Mouse (Mus musculus) embryonic facial prominence, embryonic 12.5 days (tissue): ENCODE data around the gene Sirt2. TPM values are rescaled to one million over a fixed set of nuclear protein-coding genes. Genes with fewer than 3 reads are reported as not detected.

Experiments
- ATAC-seq: fragments of 200-750 bp; cut with Nextera tagmentation; 2 replicates; pipeline ENCODE4 v1.8.0; 2017; ENCODE audit not compliant: insufficient number of reproducible peaks, insufficient read depth, low FRiP score, low TSS enrichment
- H3K27ac ChIP-seq: fragments of 300-500 bp; sonication (generic); 2 replicates; pipeline ENCODE4 v1.5.1; 2016; ENCODE audit warnings: mild to moderate bottlenecking
- H3K27me3 ChIP-seq: fragments of 300-500 bp; sonication (generic); 2 replicates; pipeline ENCODE4 v1.6.1; 2016; ENCODE audit warnings: mild to moderate bottlenecking, moderate library complexity
- H3K36me3 ChIP-seq: fragments of 300-500 bp; sonication (generic); 2 replicates; pipeline ENCODE4 v1.6.1; 2016; ENCODE audit warnings: mild to moderate bottlenecking
- H3K4me1 ChIP-seq: fragments of 300-500 bp; sonication (generic); 2 replicates; pipeline ENCODE4 v1.6.1; 2016
- H3K4me2 ChIP-seq: fragments of 300-500 bp; sonication (generic); replicated peaks from 2 replicates; pipeline ENCODE4 v1.6.1; 2016; ENCODE audit warnings: mild to moderate bottlenecking, moderate library complexity
- H3K4me3 ChIP-seq: fragments of 300-500 bp; sonication (generic); 2 replicates; pipeline ENCODE4 v1.5.1; 2016; ENCODE audit warnings: mild to moderate bottlenecking
- H3K9ac ChIP-seq: fragments of 300-500 bp; sonication (generic); 2 replicates; pipeline ENCODE4 v1.6.1; 2016; ENCODE audit warnings: mild to moderate bottlenecking, moderate library complexity
- H3K9me3 ChIP-seq: fragments of 300-500 bp; sonication (generic); 2 replicates; pipeline ENCODE4 v1.6.1; 2016; ENCODE audit warnings: mild to moderate bottlenecking, moderate library complexity
- WGBS: fragments of 180-500 bp; shearing (Covaris S2); methylation state at CpG from one replicate; pipeline ENCODE4 v1.1.7; 2016; 5-methylcytosine and 5-hydroxymethylcytosine counted together
- polyA plus RNA-seq: library from polyadenylated mRNA; unstranded; fragments of >200 nt; fragmentation: Nextera tagmentation; extraction: Ambion mirVana; gene quantifications from 2 replicates; pipeline ENCODE4 v1.2.1, GENCODE M21; 2016

Sirt2 gene
- polyA plus RNA-seq, 1 experiment from 2014 or later: 76.1 TPM

- Histone ChIP-seq H3K36me3 (peaks cover 29% of the 10 kb centered on the region), H3K9ac (peak within 1 kb of the TSS; percentile 13; the same call in 1 of the 2 replicates), H3K4me2 (no peak within 1 kb of the TSS), H3K27me3 (no peaks in the 10 kb centered on the region), H3K27ac (peak within 1 kb of the TSS; percentile 73), H3K4me1 (peaks cover 14% of the 10 kb centered on the region), H3K4me3 (no peak within 1 kb of the TSS), H3K9me3 (no peaks in the 10 kb centered on the region)
- WGBS: 58% methylated on average over 5 of the region's 5 CpGs
- no peak for ATAC-seq
These were observed 22.0 kb downstream of the Sirt2 start, which contains the start of gene Rinl for GRCm38 (mm10) chr7:28788307-28789195. Gene Rinl (plus strand): TSS chr7:28788969.

DNA sequence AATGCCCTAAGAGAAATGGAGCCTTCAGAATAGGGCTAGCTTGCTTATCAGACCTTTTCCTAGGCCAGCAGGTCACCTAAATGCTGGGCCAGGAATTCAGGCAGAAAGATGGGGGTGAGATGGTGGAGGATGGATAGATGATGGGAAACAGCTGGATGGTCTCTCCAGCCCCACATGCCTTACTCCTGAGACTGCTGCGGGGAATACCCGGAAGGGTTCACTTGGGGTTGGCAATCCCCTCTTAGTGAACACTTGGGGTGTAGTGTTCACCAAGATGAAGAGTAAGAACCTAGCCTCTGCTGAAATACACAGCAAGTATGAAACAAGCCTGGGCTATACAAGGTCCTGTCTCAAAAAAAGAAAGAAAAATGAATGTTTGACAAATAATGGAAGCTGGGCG is 22.7 kb downstream of the Sirt2 start:
- peaks cover 14% of the 10 kb centered on the region for H3K4me1 ChIP-seq
- peak overlapping the region; percentile 73 for H3K27ac ChIP-seq
- H3K9ac ChIP-seq: peak overlapping the region; percentile 13; the same call in 1 of the 2 replicates
- 33% methylated on average over 3 of the region's 3 CpGs for WGBS
- peaks cover 24% of the 10 kb centered on the region for H3K36me3 ChIP-seq
- H3K9me3 ChIP-seq: no peaks in the 10 kb centered on the region
- no peaks in the 10 kb centered on the region for H3K27me3 ChIP-seq
- ATAC-seq: no peak
- H3K4me2 ChIP-seq: no peak overlapping the region
- no peak overlapping the region for H3K4me3 ChIP-seq

GRCm38 (mm10) chr7:28790066-28790806 is 23.7 kb downstream of the Sirt2 start:
- peaks cover 24% of the 10 kb centered on the region for H3K36me3 ChIP-seq
- H3K4me2 ChIP-seq: no peak overlapping the region
- no peaks in the 10 kb centered on the region for H3K27me3 ChIP-seq
- no peaks in the 10 kb centered on the region for H3K9me3 ChIP-seq
- peak overlapping the region; percentile 73; the same call in 1 of the 2 replicates for H3K27ac ChIP-seq
- peak; percentile 48; the same call in 1 of the 2 replicates for ATAC-seq
- H3K9ac ChIP-seq: no peak overlapping the region
- 47% methylated on average over 8 of the region's 8 CpGs for WGBS
- peaks cover 14% of the 10 kb centered on the region for H3K4me1 ChIP-seq
- no peak overlapping the region for H3K4me3 ChIP-seq

GRCm38 (mm10) chr7:28791706-28792105 is 25.2 kb downstream of the Sirt2 start:
- Histone ChIP-seq H3K9me3 (no peaks in the 10 kb centered on the region), H3K36me3 (peaks cover 13% of the 10 kb centered on the region), H3K27me3 (no peaks in the 10 kb centered on the region), H3K4me2 (no peak overlapping the region), H3K27ac (0 out of 2 replicates have a peak overlapping the region, but pooled peaks have one; percentile 19), H3K4me3 (no peak overlapping the region), H3K9ac (no peak overlapping the region), H3K4me1 (peaks cover 18% of the 10 kb centered on the region)
- no peak for ATAC-seq

- Histone ChIP-seq H3K27me3 (no peaks in the 10 kb centered on the region), H3K36me3 (peaks cover 6% of the 10 kb centered on the region), H3K4me2 (no peak overlapping the region), H3K4me3 (no peak overlapping the region), H3K4me1 (peaks cover 21% of the 10 kb centered on the region), H3K9ac (no peak overlapping the region), H3K27ac (0 out of 2 replicates have a peak overlapping the region, but pooled peaks have one; percentile 19), H3K9me3 (no peaks in the 10 kb centered on the region)
- 79% methylated on average over 14 of the region's 14 CpGs for WGBS
- no peak for ATAC-seq
These were observed 26.1 kb downstream of the Sirt2 start for GRCm38 (mm10) chr7:28792391-28793185.

DNA sequence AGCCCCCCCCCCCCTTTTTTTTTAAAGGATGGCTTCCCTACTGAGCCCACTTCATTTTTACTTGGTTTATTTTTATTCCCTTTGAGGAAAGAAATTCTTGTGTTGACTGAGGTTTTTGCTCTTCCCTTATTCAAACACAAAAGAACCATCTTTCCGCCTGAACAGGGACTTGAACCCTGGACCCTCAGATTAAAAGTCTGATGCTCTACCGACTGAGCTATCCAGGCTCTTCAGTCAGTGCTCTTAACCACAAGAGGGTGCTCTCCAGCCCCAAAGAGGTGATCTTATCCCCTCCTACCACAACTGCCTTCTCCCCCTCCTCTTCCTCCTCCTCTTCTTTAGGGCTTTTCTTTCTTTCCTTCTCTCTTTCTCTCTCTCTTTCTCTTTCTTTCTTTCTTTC is 27.3 kb downstream of the Sirt2 start:
- peaks cover 18% of the 10 kb centered on the region for H3K4me1 ChIP-seq
- 33% methylated on average over 2 of the region's 2 CpGs for whole genome bisulfite sequencing
- no peak for ATAC-seq

DNA sequence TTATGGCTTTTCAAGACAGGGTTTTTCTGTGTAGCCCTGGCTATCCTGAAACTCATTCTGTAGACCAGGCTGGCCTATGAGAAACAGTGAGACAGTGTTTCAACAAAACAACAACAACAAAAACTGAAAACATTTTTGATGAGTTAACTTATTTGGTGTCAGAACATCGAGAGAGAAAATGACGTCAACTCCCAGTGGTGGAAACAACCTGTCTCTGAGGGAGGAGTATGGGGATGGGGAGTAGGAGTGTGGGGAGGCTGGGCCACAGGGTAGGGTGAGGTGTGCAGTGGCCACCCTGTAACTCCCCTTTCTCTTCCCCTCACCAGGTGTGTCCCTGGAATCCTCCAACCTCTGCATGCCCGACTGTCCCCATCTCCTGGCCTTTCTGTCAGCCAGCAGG is 28.0 kb downstream of the Sirt2 start:
- H3K27me3 ChIP-seq: no peaks in the 10 kb centered on the region
- H3K4me3 ChIP-seq: no peak overlapping the region
- H3K9ac ChIP-seq: no peak overlapping the region
- no peak for ATAC-seq
- no peak overlapping the region for H3K27ac ChIP-seq
- H3K4me1 ChIP-seq: peaks cover 12% of the 10 kb centered on the region
- 75% methylated on average over 3 of the region's 3 CpGs for WGBS
- H3K4me2 ChIP-seq: no peak overlapping the region
- H3K36me3 ChIP-seq: no peaks in the 10 kb centered on the region
- no peaks in the 10 kb centered on the region for H3K9me3 ChIP-seq

More for the DNA sequence above, 27.3 kb downstream of the Sirt2 start:
- no peak overlapping the region for H3K4me3 ChIP-seq
- no peak overlapping the region for H3K27ac ChIP-seq
- H3K4me2 ChIP-seq: no peak overlapping the region
- H3K36me3 ChIP-seq: no peaks in the 10 kb centered on the region
- H3K9me3 ChIP-seq: no peaks in the 10 kb centered on the region
- no peaks in the 10 kb centered on the region for H3K27me3 ChIP-seq
- H3K9ac ChIP-seq: no peak overlapping the region

DNA sequence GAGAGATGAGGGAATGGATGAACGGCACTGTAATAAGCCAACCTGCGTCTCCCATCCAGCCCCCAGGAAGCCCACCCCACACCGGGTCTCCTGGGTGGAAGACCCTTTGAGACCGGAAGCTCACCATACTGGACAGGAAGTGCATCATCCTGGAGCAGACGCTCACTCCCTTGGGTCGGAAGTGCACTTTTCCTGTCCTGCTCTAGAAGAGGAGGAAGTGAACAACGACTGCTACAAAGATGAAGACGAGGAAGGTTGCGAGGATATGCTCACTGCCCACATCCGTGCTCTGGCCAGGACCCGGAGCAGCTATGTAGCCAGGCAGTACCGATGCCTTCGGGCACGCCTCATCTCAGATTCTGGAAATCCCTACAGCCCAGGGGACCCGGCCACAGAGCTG is 29.3 kb downstream of the Sirt2 start:
- H3K9me3 ChIP-seq: no peaks in the 10 kb centered on the region
- H3K27ac ChIP-seq: 0 out of 2 replicates have a peak overlapping the region, but pooled peaks have one; percentile 17
- H3K4me3 ChIP-seq: no peak overlapping the region
- ATAC-seq: no peak
- H3K9ac ChIP-seq: no peak overlapping the region
- WGBS: 74% methylated on average over 15 of the region's 15 CpGs
- peaks cover 7% of the 10 kb centered on the region for H3K4me1 ChIP-seq
- H3K36me3 ChIP-seq: no peaks in the 10 kb centered on the region
- no peak overlapping the region; the same call in 1 of the 2 replicates for H3K4me2 ChIP-seq
- no peaks in the 10 kb centered on the region for H3K27me3 ChIP-seq

DNA sequence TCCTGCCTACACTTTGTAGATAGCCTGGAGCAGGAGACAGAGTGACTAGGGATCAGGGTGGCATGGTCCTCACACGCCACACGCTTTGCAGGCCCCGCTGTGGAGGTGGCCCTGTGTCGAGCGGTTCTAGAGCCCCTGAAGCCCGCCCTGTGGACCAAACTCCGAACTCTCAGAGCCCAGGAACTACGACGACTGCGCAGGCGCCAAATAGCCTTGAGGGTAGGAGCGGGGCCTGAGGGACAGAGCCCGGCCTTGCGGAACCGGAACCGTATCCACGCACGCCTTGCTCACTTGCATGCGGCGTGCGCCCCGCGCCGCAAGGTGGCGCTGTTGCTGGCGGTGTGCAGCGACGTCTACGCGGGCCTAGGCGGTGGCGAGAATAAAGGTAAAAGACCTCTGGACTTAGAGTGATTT is 30.0 kb downstream of the Sirt2 start:
- Histone ChIP-seq H3K4me3 (0 out of 2 replicates have a peak overlapping the region, but pooled peaks have one; percentile 14), H3K36me3 (no peaks in the 10 kb centered on the region), H3K4me1 (peaks cover 7% of the 10 kb centered on the region), H3K9ac (peak overlapping the region; percentile 33), H3K27me3 (no peaks in the 10 kb centered on the region), H3K27ac (0 out of 2 replicates have a peak overlapping the region, but pooled peaks have one; percentile 17), H3K4me2 (peak overlapping the region; percentile 40), H3K9me3 (no peaks in the 10 kb centered on the region)
- peak; percentile 43; the same call in 1 of the 2 replicates for ATAC-seq
- WGBS: 17% methylated on average over 32 of the region's 32 CpGs

- no peaks in the 10 kb centered on the region for H3K36me3 ChIP-seq
- H3K27me3 ChIP-seq: no peaks in the 10 kb centered on the region
- no peak overlapping the region for H3K4me2 ChIP-seq
- no peaks in the 10 kb centered on the region for H3K9me3 ChIP-seq
- no peak overlapping the region for H3K4me3 ChIP-seq
- no peak for ATAC-seq
- H3K9ac ChIP-seq: no peak overlapping the region
- H3K27ac ChIP-seq: no peak overlapping the region
- peaks cover 32% of the 10 kb centered on the region for H3K4me1 ChIP-seq
- WGBS: 89% methylated on average over 9 of the region's 9 CpGs
These were observed 33.5 kb downstream of the Sirt2 start for GRCm38 (mm10) chr7:28799994-28800393.

DNA sequence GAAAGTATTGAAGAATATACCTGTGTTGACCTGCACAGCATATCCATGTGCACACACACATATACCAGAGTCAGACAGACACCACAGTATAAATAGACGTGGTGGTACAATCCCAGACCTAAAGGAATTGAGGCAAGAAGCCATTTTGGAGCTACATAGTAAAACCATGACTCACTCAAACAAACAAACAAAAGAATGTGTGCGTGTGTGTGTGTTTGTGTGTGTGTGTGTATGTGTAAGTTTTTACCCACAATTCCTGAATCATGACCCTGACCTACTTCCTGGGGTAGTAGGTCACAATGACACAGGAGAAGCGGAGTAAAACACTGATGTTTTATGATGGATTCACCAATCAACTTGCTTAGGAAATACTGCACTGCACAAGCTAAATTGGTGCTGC is 34.9 kb downstream of the Sirt2 start:
- peaks cover 30% of the 10 kb centered on the region for H3K4me1 ChIP-seq
- WGBS: 70% methylated on average over 3 of the region's 3 CpGs
- no peaks in the 10 kb centered on the region for H3K9me3 ChIP-seq
- ATAC-seq: no peak
- no peak overlapping the region for H3K4me2 ChIP-seq
- peak overlapping the region; percentile 89 for H3K27ac ChIP-seq
- no peak overlapping the region for H3K4me3 ChIP-seq
- H3K9ac ChIP-seq: no peak overlapping the region
- no peaks in the 10 kb centered on the region for H3K36me3 ChIP-seq
- no peaks in the 10 kb centered on the region for H3K27me3 ChIP-seq
